In the genomic region with DNA sequence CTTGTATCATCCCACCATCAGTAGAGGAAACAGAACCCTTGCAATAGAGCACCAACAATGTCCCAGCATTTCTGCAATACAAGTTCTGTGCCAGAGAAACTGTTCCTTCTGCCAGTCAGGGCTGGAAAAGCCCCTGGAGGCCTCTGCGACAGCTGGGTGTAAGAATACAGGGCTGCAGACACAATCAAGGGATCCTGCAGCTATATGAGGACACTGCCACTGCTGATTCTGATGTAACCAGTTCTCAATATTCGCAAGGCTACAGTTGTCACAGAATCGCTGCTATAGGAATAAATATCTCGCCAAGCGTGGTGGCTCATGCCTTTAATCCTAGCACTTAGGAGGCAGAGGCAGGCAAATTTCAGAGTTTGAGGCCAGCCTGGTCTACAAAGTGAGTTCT, we compare ENCODE assay signal across 29 mouse cellular contexts.
"Had no signal": no experiment of that assay in that cellular context is flagged by ENCODE, and none has a peak within 500 bp of the region (broad histone marks: within the 10 kb centered on the region; RNA-seq: fewer than 3 reads in every experiment).

No protein-coding gene starts in this region.

- H3K4me3 ChIP-seq: heart, embryonic 12.5 days; heart, embryonic 13.5 days; heart, embryonic 15.5 days; hindbrain, embryonic 10.5 days; hindbrain, embryonic 12.5 days; hindbrain, embryonic 13.5 days; hindbrain, embryonic 15.5 days; intestine, embryonic 15.5 days; kidney, embryonic 15.5 days; layer of hippocampus, adult 2 months; left cerebral cortex, adult 2 months had no signal

- H3K36me3 ChIP-seq: heart, embryonic 12.5 days; heart, embryonic 13.5 days; heart, embryonic 15.5 days; hindbrain, embryonic 10.5 days; hindbrain, embryonic 12.5 days; hindbrain, embryonic 13.5 days; hindbrain, embryonic 15.5 days; intestine, embryonic 15.5 days; kidney, embryonic 15.5 days had no signal

- DNase-seq: heart, postnatal 10 days; heart, postnatal 14 days; heart, postnatal 36 days; heart, postnatal 4 days; kidney, adult 11 months; kidney, adult 18-20 months; kidney, adult 2 months; kidney, adult 8-10 months; kidney, adult 9 months; kidney, postnatal 10 days; kidney, postnatal 14 days; kidney, postnatal 25 days; kidney, postnatal 36 days; kidney, postnatal 4 days; layer of hippocampus, adult 9-11 months; layer of hippocampus, postnatal 36 days had no signal

- H3K27me3 ChIP-seq: heart, embryonic 12.5 days; heart, embryonic 15.5 days; hindbrain, embryonic 12.5 days; intestine, embryonic 15.5 days; kidney, embryonic 15.5 days had no signal

- H3K4me2 ChIP-seq: heart, embryonic 11.5 days; heart, embryonic 12.5 days; heart, embryonic 13.5 days; heart, embryonic 15.5 days; hindbrain, embryonic 12.5 days; hindbrain, embryonic 13.5 days; hindbrain, embryonic 14.5 days; hindbrain, embryonic 15.5 days; intestine, embryonic 15.5 days; kidney, embryonic 15.5 days had no signal
